Mouse (Mus musculus) right cerebral cortex, adult 18-20 months (tissue): ENCODE results near the gene Pigs.

Experiments
- DNase-seq: peaks from one replicate; pipeline ENCODE4 v3.0.0; 2022; ENCODE audit warnings: mixed read lengths

Gene Pigs

GRCm38 (mm10) chr11:78367456-78368225, 39.4 kb downstream of the Pigs start:
- DNase-seq = no peak

- DNase-seq = no peak
Observed at GRCm38 (mm10) chr11:78370389-78370788, 42.2 kb downstream of the Pigs start.

GRCm38 (mm10) chr11:78371711-78372110, 43.5 kb downstream of the Pigs start:
- no peak for DNase-seq

GRCm38 (mm10) chr11:78372166-78372565, 44.0 kb downstream of the Pigs start:
- DNase-seq = no peak

- no peak for DNase-seq
Observed at GRCm38 (mm10) chr11:78372610-78373009, 44.4 kb downstream of the Pigs start.

- DNase-seq = no peak
Observed at GRCm38 (mm10) chr11:78374147-78374546, 45.9 kb downstream of the Pigs start.

- no peak for DNase-seq
Observed at GRCm38 (mm10) chr11:78377549-78378159, 49.4 kb downstream of the Pigs start.

GRCm38 (mm10) chr11:78380351-78380750, 52.1 kb downstream of the Pigs start:
- no peak for DNase-seq

GRCm38 (mm10) chr11:78380996-78381395, 52.8 kb downstream of the Pigs start:
- no peak for DNase-seq

- no peak for DNase-seq
Observed at GRCm38 (mm10) chr11:78382286-78382685, 54.1 kb downstream of the Pigs start.

- no peak for DNase-seq
Observed at GRCm38 (mm10) chr11:78382701-78383100, 54.5 kb downstream of the Pigs start.

GRCm38 (mm10) chr11:78385776-78386175, 57.6 kb downstream of the Pigs start:
- DNase-seq = no peak

- DNase-seq = no peak
Observed at GRCm38 (mm10) chr11:78386508-78387043, 58.4 kb downstream of the Pigs start, which contains the start of gene Foxn1. Foxn1 (minus strand) TSS chr11:78386558.
